Mouse (Mus musculus) large intestine, adult 2 months (tissue): ENCODE measurements around the gene Prr11. TPM values are rescaled to one million over a fixed set of nuclear protein-coding genes. Genes with fewer than 3 reads are reported as not detected.
"Not testable (repeated sequence)": the region's sequence is repeated elsewhere in the genome, so short reads cannot be mapped to it uniquely, and the experiment has no call there.

Experiments used
- DNase-seq: peaks from one replicate; pipeline ENCODE4 v3.0.0-alpha.2; 2012; ENCODE audit warnings: low read depth, low spot score
- WGBS: fragments of 180-500 bp; shearing (Covaris S2); methylation state at CpG from one replicate; pipeline ENCODE4 v1.1.7; 2018; 5-methylcytosine and 5-hydroxymethylcytosine counted together
- polyA plus RNA-seq: library from polyadenylated mRNA; depleted of rRNA; stranded (reverse); fragments of >200 nt; gene quantifications from 2 replicates; pipeline ENCODE4 v1.2.3, GENCODE M21; 2012; rRNA removed

The Prr11 gene
- polyA plus RNA-seq, 1 experiment: 2.3 TPM

DNA sequence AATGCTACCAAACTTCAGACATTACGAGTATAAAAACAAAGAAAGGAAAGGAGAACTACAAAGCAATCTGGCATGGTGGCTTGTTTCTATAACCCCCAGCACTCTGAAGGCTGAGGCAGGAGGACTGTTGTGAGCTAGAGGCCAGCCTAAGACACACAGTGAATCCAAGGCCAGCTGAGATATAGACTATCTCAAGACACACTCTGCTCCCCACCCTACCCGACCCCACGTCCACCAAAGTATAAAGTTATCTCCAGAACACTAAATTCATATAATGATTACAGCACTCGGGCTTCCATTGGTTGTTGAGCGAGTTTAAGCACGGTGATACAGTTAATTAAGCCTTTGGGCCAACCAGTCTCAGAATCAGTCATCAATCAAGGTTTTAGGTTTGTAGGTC lies 52.2 kb downstream of the Prr11 start:
- WGBS: 70% methylated on average over 6 of the region's 6 CpGs

DNA sequence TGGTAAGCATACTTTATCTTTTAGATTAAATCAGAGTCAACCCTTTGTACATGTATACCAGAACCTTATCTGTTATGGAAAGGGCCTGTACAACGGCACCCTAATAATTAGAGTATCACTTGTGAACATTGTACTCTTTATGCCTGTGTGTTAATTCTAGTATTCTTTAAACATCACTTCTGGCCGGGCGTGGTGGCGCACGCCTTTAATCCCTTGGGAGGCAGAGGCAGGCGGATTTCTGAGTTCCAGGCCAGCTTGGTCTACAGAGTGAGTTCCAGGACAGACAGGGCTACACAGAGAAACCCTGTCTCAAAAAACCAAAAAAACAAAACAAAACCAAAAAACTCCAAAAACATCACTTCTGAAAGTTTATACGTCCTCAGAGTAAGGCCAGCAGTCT lies 59.6 kb downstream of the Prr11 start:
- 75% methylated on average over 7 of the region's 7 CpGs for WGBS
- not testable (repeated sequence) for DNase-seq

More for the DNA sequence above, 52.2 kb downstream of the Prr11 start:
- no peak for DNase-seq

DNA sequence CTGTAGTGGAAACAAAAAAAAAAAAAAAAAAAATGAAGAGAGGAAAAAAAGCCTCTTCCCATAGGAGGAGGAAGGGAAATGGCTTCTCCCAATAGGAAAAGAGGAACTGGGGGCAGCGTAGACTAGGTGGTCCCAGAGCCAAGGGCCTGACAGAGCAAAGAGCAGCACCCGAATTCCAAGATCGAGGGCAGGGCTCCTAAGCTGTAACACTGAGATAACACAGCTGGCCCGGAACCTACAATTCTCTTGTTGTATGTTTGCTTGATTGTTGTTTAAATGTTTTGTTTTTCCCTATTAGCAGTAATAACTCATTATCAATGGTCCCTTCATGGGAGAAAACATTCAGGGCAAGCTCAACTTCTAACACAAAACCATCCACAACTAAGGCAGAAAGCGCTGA lies 61.5 kb downstream of the Prr11 start:
- WGBS: 85% methylated on average over 5 of the region's 5 CpGs

DNA sequence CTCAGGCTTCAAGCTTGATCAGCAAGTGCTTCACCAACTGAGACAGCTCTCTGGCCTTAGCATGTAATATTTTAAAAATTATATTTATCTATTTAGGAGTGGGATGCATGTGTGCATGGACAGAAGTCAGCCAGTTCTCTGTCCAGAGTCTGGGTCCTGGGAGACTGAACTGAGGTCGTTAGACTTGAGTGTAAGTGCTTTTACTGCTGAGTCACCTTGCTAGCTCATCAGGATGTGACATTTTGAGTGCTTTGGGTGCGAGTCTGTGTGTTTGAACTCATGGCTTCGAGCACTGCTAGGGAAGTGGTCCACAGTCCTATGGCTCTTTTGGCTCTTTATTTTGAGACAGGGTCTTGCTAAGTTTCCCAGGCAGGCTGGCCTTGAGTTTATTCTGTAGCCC lies 65.5 kb downstream of the Prr11 start:
- DNase-seq: no peak
- WGBS: 72% methylated on average over 3 of the region's 3 CpGs

More for the DNA sequence above, 61.5 kb downstream of the Prr11 start:
- no peak for DNase-seq

DNA sequence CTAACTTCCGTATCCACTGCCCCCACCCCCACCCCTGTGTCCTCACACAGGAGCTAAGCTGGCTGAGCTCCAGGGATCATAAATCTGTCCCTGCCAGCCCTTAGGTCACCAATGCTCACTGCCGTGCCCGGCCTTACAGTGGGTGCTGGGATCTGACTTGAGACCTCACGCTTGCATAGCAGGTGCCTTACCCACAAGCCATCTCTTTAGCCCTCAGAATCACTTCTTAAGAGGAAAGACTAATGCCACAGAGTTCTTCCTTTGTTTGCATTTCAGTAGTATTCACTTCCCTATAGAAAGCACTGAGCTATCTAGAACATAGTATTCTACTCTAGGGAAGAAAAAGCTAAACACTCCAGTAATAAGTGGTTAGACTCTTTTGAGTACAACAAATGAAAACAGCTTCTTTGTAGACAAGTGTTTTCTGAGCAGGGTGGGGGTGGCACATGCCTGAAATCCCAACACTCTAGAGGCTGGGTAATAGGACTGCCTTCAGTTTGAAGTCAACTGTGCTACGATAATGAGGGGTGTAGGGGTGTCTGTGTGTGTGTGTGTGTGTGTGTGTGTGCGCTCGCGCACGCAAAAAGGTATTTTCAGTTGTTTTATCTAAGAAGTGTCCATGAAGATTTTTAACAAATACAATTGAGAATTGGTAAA lies 69.1 kb downstream of the Prr11 start:
- peak; percentile 79 for DNase-seq
- WGBS: 57% methylated on average over 9 of the region's 9 CpGs

Other genes starting within 250 kb of the Prr11 start
- 5.1 and 8.3 TPM in 2 replicates for gene Ypel2, start 115.0 kb downstream of the Prr11 start, polyA plus RNA-seq
- gene Gdpd1, start 34.6 kb downstream of the Prr11 start, polyA plus RNA-seq: 123 and 155 TPM in 2 replicates
- gene Smg8, start 21.9 kb downstream of the Prr11 start, polyA plus RNA-seq: 6.1 and 8.3 TPM in 2 replicates
- gene Ska2, start 526 bp upstream of the Prr11 start, polyA plus RNA-seq: 2.5 and 3.8 TPM in 2 replicates
- 2.6 and 3.3 TPM in 2 replicates for gene Trim37, start 18.4 kb upstream of the Prr11 start, polyA plus RNA-seq